Mouse (Mus musculus): Measurements from ENCODE around the gene Psmd7. TPM values are rescaled to one million over a fixed set of nuclear protein-coding genes. Genes with fewer than 3 reads are reported as not detected.

Gene Psmd7
- polyA plus RNA-seq, 1 experiment from 2014 or later, result 291 TPM

DNA sequence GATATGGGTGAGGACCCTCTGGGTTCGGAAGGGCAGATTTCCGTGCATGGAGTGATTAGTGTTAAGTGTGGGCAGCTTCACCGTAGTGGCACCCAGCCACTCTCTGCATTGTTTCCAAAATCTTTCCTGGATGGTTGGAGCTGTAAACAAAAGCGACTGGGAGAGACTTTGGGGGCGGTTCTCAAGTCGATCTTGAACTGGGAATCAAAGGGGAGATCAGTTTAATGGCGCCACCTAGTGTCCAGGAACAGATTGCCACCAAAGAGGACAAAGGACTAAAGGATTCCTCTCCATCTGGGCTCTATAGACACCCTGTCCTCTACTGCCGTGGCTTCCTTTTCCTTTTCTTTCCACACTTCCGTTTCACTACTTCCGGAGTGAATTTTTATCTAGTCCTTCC lies 11.6 kb downstream of the Psmd7 start:
- peaks cover 40% of the 10 kb centered on the region for H3K36me3 ChIP-seq
- H3K9ac ChIP-seq, result no peak overlapping the region
- no peaks in the 10 kb centered on the region for H3K27me3 ChIP-seq
- WGBS, result 10% methylated on average over 10 of the region's 10 CpGs
- no peaks in the 10 kb centered on the region for H3K9me3 ChIP-seq (replicated peaks)
- peak overlapping the region; percentile 26; the same call in 1 of the 2 replicates for H3K27ac ChIP-seq
- ATAC-seq (ENCODE audit: low FRiP score), result peak; percentile 80
- H3K4me1 ChIP-seq, result peaks cover 3% of the 10 kb centered on the region; the same call in 1 of the 2 replicates
- H3K4me2 ChIP-seq (replicated peaks), result peak overlapping the region; percentile 35
- H3K4me3 ChIP-seq, result peak overlapping the region; percentile 18; the same call in 1 of the 2 replicates

- Histone ChIP-seq H3K4me1 (peaks cover 3% of the 10 kb centered on the region; the same call in 1 of the 2 replicates), H3K4me2 (replicated peaks) (no peak overlapping the region), H3K36me3 (peaks cover 21% of the 10 kb centered on the region), H3K27me3 (no peaks in the 10 kb centered on the region), H3K4me3 (no peak overlapping the region), H3K9me3 (replicated peaks) (no peaks in the 10 kb centered on the region), H3K27ac (no peak overlapping the region), H3K9ac (no peak overlapping the region)
- WGBS, result 89% methylated on average over 3 of the region's 3 CpGs
- ATAC-seq (ENCODE audit: low FRiP score), result no peak
Observed at GRCm38 (mm10) chr8:107574771-107575170, 13.5 kb downstream of the Psmd7 start.

- ATAC-seq (ENCODE audit: low FRiP score), result no peak
- H3K9ac ChIP-seq, result no peak overlapping the region
- H3K36me3 ChIP-seq, result no peaks in the 10 kb centered on the region
- no peak overlapping the region for H3K4me2 ChIP-seq (replicated peaks)
- no peak overlapping the region for H3K27ac ChIP-seq
- H3K4me3 ChIP-seq, result no peak overlapping the region
- WGBS, result 54% methylated on average over 4 of the region's 4 CpGs
- H3K9me3 ChIP-seq (replicated peaks), result no peaks in the 10 kb centered on the region
- peaks cover 3% of the 10 kb centered on the region; the same call in 1 of the 2 replicates for H3K4me1 ChIP-seq
- no peaks in the 10 kb centered on the region for H3K27me3 ChIP-seq
Observed at GRCm38 (mm10) chr8:107572497-107572896, 15.8 kb downstream of the Psmd7 start.

DNA sequence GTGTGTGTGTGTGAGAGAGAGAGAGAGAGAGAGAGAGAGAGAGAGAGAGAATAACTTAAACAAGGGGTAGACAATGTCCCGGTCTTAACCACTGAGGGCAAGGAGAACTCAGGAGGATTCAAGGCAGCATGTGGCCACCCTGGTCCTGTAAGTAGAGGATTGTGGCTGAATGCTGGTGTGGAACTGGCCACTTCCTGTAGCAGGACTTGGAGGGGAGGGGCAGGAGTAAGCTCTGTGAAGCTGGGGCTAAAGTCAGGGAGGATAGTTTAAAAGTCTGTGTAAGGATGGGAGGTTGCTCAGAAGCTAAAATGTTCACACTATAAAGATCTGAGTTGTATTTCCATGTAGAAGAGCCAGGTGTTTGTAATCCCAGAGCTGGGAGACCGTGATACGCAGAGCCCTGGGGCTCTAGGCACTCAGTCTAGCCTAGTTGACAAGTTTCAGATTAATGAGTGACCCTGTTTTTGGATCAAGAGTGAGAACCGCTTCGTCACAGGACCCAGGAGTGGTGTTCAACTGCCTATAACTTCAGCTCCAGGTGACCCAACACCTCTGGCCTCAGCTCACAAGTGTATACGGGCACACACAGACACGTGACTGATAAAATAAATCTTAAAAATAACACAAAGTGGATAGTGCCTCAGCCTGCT lies 16.7 kb downstream of the Psmd7 start:
- H3K4me2 ChIP-seq (replicated peaks), result no peak overlapping the region
- WGBS, result 85% methylated on average over 7 of the region's 7 CpGs
- H3K9me3 ChIP-seq (replicated peaks), result no peaks in the 10 kb centered on the region
- H3K4me1 ChIP-seq, result peaks cover 2% of the 10 kb centered on the region; the same call in 1 of the 2 replicates
- no peaks in the 10 kb centered on the region for H3K36me3 ChIP-seq
- no peak overlapping the region for H3K4me3 ChIP-seq
- no peak overlapping the region for H3K9ac ChIP-seq
- no peak for ATAC-seq (ENCODE audit: low FRiP score)
- H3K27ac ChIP-seq, result peak overlapping the region; percentile 23; the same call in 1 of the 2 replicates
- no peaks in the 10 kb centered on the region for H3K27me3 ChIP-seq

- 76% methylated on average over 2 of the region's 2 CpGs for WGBS
- no peak overlapping the region for H3K4me2 ChIP-seq (replicated peaks)
- ATAC-seq (ENCODE audit: low FRiP score), result no peak
- H3K9me3 ChIP-seq (replicated peaks), result no peaks in the 10 kb centered on the region
- H3K4me3 ChIP-seq, result no peak overlapping the region
- H3K36me3 ChIP-seq, result no peaks in the 10 kb centered on the region
- H3K27me3 ChIP-seq, result no peaks in the 10 kb centered on the region
- no peak overlapping the region for H3K27ac ChIP-seq
- H3K4me1 ChIP-seq, result no peaks in the 10 kb centered on the region
- no peak overlapping the region for H3K9ac ChIP-seq
Observed at GRCm38 (mm10) chr8:107571046-107571445, 17.2 kb downstream of the Psmd7 start.

GRCm38 (mm10) chr8:107562164-107562563 lies 26.1 kb downstream of the Psmd7 start:
- Histone ChIP-seq H3K4me3 (no peak overlapping the region), H3K9ac (no peak overlapping the region), H3K27me3 (no peaks in the 10 kb centered on the region), H3K4me2 (replicated peaks) (no peak overlapping the region), H3K4me1 (peaks cover 18% of the 10 kb centered on the region), H3K27ac (no peak overlapping the region), H3K9me3 (replicated peaks) (no peaks in the 10 kb centered on the region), H3K36me3 (peaks cover 12% of the 10 kb centered on the region)
- ATAC-seq (ENCODE audit: low FRiP score), result no peak
- 84% methylated on average over 9 of the region's 9 CpGs for WGBS

GRCm38 (mm10) chr8:107560820-107561536 lies 27.3 kb downstream of the Psmd7 start:
- H3K9me3 ChIP-seq (replicated peaks), result no peaks in the 10 kb centered on the region
- WGBS, result 63% methylated on average over 16 of the region's 16 CpGs
- H3K36me3 ChIP-seq, result peaks cover 24% of the 10 kb centered on the region
- no peak overlapping the region for H3K4me3 ChIP-seq
- H3K4me1 ChIP-seq, result peaks cover 28% of the 10 kb centered on the region
- no peak overlapping the region for H3K27ac ChIP-seq
- ATAC-seq (ENCODE audit: low FRiP score), result no peak
- no peaks in the 10 kb centered on the region for H3K27me3 ChIP-seq
- H3K4me2 ChIP-seq (replicated peaks), result no peak overlapping the region; the same call in 1 of the 2 replicates
- H3K9ac ChIP-seq, result no peak overlapping the region

DNA sequence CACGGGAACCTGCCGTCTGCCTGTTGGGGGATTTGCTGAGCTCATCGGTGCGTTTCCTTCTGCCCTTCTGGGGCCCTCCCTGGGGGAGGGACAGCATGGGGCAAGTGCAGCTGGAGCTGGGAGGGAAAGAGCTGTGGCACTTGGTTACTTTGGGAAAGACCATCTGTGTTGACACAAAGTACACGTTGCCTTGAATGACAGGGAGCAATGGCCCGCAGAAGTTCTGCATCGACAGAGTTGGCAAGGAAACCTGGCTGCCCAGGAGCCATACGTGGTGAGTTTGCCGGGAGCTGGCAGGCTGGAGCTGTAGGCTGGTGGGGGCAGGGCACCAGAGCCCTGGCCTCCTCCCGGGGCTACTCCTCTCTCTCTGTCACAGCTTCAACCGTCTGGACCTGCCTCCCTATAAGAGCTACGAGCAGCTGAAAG lies 31.7 kb downstream of the Psmd7 start:
- no peak for ATAC-seq (ENCODE audit: low FRiP score)
- H3K9ac ChIP-seq, result no peak overlapping the region
- 30% methylated on average over 12 of the region's 12 CpGs for WGBS
- no peak overlapping the region for H3K27ac ChIP-seq
- H3K27me3 ChIP-seq, result no peaks in the 10 kb centered on the region
- peaks cover 31% of the 10 kb centered on the region for H3K4me1 ChIP-seq
- no peak overlapping the region for H3K4me2 ChIP-seq (replicated peaks)
- no peak overlapping the region for H3K4me3 ChIP-seq
- H3K9me3 ChIP-seq (replicated peaks), result no peaks in the 10 kb centered on the region
- peaks cover 53% of the 10 kb centered on the region for H3K36me3 ChIP-seq

GRCm38 (mm10) chr8:107555231-107555630 lies 33.0 kb downstream of the Psmd7 start:
- Histone ChIP-seq H3K4me3 (no peak overlapping the region), H3K27ac (no peak overlapping the region), H3K9me3 (replicated peaks) (no peaks in the 10 kb centered on the region), H3K36me3 (peaks cover 66% of the 10 kb centered on the region), H3K4me2 (replicated peaks) (no peak overlapping the region), H3K27me3 (no peaks in the 10 kb centered on the region), H3K9ac (no peak overlapping the region), H3K4me1 (peaks cover 21% of the 10 kb centered on the region)
- 88% methylated on average over 10 of the region's 10 CpGs for WGBS
- ATAC-seq (ENCODE audit: low FRiP score), result no peak

- Histone ChIP-seq H3K9me3 (replicated peaks) (no peaks in the 10 kb centered on the region), H3K27ac (0 out of 2 replicates have a peak overlapping the region, but pooled peaks have one; percentile 25), H3K27me3 (no peaks in the 10 kb centered on the region), H3K36me3 (peaks cover 76% of the 10 kb centered on the region), H3K9ac (peak overlapping the region; percentile 29; the same call in 1 of the 2 replicates), H3K4me3 (no peak overlapping the region), H3K4me1 (peaks cover 15% of the 10 kb centered on the region), H3K4me2 (replicated peaks) (no peak overlapping the region)
- no peak for ATAC-seq (ENCODE audit: low FRiP score)
- WGBS, result 40% methylated on average over 6 of the region's 6 CpGs
Observed at GRCm38 (mm10) chr8:107552234-107552633, 36.0 kb downstream of the Psmd7 start.

DNA sequence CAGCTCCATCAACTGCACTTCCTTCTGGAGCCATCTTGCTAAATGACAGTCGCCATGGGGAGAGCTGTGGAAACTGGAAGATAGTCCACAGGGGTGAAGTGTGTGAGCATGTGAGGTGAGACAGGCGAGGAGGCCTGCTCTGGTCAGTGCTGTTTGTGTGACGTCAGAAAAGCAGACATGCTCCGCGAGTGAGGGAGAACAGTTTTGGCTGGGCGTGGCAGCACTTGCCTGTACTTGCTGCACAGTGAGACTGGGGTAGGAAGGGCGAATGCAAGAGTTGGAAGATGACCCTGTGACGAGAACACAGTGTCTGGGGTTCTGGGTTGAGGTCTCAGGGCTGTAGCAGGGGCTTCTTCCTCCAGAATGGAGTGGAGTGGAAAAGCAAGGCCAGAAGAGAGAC lies 41.4 kb downstream of the Psmd7 start:
- ATAC-seq (ENCODE audit: low FRiP score), result no peak
- 0 out of 2 replicates have a peak, but pooled peaks cover 8% of the 10 kb centered on the region for H3K4me1 ChIP-seq
- H3K27ac ChIP-seq, result peak overlapping the region; percentile 76
- H3K27me3 ChIP-seq, result no peaks in the 10 kb centered on the region
- H3K9ac ChIP-seq, result peak overlapping the region; percentile 44; the same call in 1 of the 2 replicates
- 86% methylated on average over 8 of the region's 8 CpGs for WGBS
- H3K36me3 ChIP-seq, result peaks cover 45% of the 10 kb centered on the region
- no peaks in the 10 kb centered on the region for H3K9me3 ChIP-seq (replicated peaks)
- peak overlapping the region; percentile 33 for H3K4me2 ChIP-seq (replicated peaks)
- peak overlapping the region; percentile 26 for H3K4me3 ChIP-seq

- peak overlapping the region; percentile 76 for H3K27ac ChIP-seq
- no peaks in the 10 kb centered on the region for H3K27me3 ChIP-seq
- peak overlapping the region; percentile 33 for H3K4me2 ChIP-seq (replicated peaks)
- peak overlapping the region; percentile 26 for H3K4me3 ChIP-seq
- WGBS, result 86% methylated on average over 4 of the region's 4 CpGs
- H3K4me1 ChIP-seq, result 0 out of 2 replicates have a peak, but pooled peaks cover 8% of the 10 kb centered on the region
- no peaks in the 10 kb centered on the region for H3K9me3 ChIP-seq (replicated peaks)
- peaks cover 45% of the 10 kb centered on the region for H3K36me3 ChIP-seq
- peak overlapping the region; percentile 44; the same call in 1 of the 2 replicates for H3K9ac ChIP-seq
- ATAC-seq (ENCODE audit: low FRiP score), result no peak
Observed at GRCm38 (mm10) chr8:107546154-107546553, 42.1 kb downstream of the Psmd7 start.

All from hindbrain, embryonic 12.5 days (tissue).